Mouse (Mus musculus) left cerebral cortex, postnatal 25 days (tissue): ENCODE measurements around the gene Gstm6. TPM values are rescaled to one million over a fixed set of nuclear protein-coding genes. Genes with fewer than 3 reads are reported as not detected.
A peak's percentile ranks its signal among the peaks of the same experiment; 100 is the strongest.
"Not testable (repeated sequence)": the region's sequence is repeated elsewhere in the genome, so short reads cannot be mapped to it uniquely, and the experiment has no call there.

Experiments
- DNase-seq, 2 experiments: peaks; one replicate each; pipeline ENCODE4 v3.0.0; 2022; ENCODE audit warnings: low spot score in 2 of 2, mixed read lengths in 1 of 2
- intact Hi-C: fragments of 180-260 bp; cut with DNase I; formaldehyde crosslinking; loops from one replicate; pipeline ENCODE4 v1.15.1; 2025
- total RNA-seq, 2 experiments: library from RNA; stranded (reverse); gene quantifications; 2 replicates each; pipeline ENCODE4 v1.2.3; 2021

Gstm6 gene
- total RNA-seq, 2 experiments from 2014 or later: 4.0 to 5.0 TPM

DNA sequence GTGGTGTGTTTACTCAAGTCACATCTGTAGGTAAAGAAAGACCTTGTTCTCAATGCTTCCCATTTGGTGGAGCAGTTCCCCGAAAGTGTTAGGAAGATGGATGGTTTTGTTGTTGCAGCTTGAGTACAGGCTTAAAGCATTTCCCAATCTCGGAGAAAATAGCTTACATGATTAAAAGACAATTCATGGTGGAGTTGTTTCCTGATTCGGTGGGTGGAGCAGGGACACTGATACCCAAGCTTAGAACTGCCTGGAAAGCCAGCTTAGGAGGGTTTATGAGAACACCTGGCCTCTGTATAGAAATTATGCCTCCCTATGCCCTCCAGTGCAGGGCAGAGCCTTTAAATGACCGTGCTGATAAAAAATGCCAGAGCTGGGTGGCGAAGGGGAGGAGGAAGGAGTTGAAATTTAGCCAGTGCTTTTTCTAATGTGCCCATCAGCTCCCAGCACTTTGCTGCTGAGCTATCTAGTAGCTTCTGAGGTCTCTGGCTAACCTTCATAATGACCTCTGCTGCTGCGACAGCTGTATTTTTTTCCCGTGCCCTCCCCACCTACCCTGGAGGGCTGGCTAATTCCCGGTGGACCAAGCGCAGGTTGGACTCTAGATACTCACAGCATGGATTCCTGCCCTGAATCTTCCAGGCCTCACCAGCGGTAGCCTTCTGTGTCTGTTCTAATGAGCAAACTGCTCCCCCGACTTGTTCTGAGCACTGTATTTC, 42.4 kb downstream of the Gstm6 start:
- no peak for DNase-seq
- intact Hi-C loops: no loop called here

GRCm38 (mm10) chr3:107898691-107899090, 44.9 kb downstream of the Gstm6 start:
- intact Hi-C loops: no loop called here
- no peak for DNase-seq

DNA sequence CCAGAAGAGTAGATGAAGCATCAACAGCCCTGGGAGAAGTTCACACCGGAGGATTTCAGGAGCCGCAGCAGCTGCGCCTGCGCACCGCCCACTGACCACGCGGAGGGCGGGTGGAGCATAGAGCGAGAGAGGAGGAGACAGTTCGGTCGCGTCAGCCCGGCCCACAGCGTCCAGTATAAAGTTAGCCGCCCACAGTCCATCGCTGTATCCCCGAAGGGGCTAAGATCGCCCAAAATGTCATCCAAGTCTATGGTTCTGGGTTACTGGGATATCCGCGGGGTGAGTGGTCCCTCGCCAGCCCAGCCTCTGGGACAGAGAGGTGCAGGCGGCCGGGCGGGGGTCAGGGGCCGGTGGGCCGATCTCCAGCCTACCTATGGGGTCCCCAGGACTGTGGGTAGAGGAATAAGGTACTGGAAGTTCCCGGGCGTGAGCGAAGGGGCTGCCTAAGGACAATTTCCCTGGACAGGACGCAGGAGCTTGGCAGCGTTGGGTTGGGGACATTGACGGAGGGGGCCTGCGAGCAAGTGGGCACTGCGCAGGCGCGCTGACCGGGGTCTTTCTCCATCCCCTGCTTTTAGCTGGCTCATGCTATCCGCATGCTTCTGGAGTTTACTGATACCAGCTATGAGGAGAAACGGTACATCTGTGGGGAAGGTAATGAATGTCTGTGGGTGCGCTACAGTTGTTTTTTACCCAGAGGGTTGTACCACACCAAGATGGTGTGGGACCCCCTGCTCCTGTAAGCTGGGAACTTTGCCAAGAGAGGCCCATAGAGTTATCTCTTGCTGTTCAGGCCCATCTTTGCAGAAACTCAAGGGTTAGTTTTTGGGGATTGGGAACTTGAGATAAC, 47.6 kb downstream of the Gstm6 start, which contains the start of gene Gstm5:
Gene Gstm5, plus strand, starts transcription at position 102 of the 850 bp plus-strand sequence.
- peak; percentile 85 to 93 for DNase-seq
- intact Hi-C loops: no loop called here

GRCm38 (mm10) chr3:107895194-107895719, 48.3 kb downstream of the Gstm6 start:
- intact Hi-C loops: no loop called here
- no peak for DNase-seq

DNA sequence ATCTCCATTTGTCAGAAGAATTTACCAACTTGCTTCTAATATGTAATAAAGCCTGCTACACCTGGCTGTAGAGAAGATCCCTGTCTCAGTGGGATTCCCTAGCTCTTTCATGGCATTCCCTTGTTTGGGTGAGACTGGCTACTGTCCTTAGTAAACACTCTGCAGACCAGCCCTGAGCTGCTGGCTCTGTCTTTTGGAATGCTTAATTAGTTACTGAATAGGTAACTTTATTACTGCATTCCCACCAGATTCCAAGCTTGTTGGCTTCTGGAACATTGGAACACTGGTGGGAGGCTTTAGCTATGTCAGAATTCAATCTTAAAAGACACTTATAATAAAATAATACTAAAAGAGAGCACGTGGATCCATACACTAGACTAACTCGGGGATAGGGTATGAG, 54.3 kb downstream of the Gstm6 start:
- DNase-seq, intact Hi-C loops: not testable (repeated sequence)

Other genes starting within 250 kb of the Gstm6 start
- gene Ahcyl1, start 247.2 kb downstream of the Gstm6 start, total RNA-seq: 100 to 1,000 TPM; 324 to 332 TPM
- gene Csf1, start 183.3 kb downstream of the Gstm6 start, total RNA-seq: 10 to 100 TPM; 10.7 to 11.2 TPM
- not detected for gene Eps8l3, start 66.5 kb downstream of the Gstm6 start, total RNA-seq
- 100 to 1,000 TPM; 234 to 260 TPM for gene Gstm5, start 47.9 kb downstream of the Gstm6 start, total RNA-seq
- 10 to 100 TPM; 89.9 to 93.5 TPM for gene Gstm7, start 11.9 kb downstream of the Gstm6 start, total RNA-seq
- not detected for gene Gstm3, start 25.5 kb upstream of the Gstm6 start, total RNA-seq
- gene Gstm2, start 42.7 kb upstream of the Gstm6 start, total RNA-seq: 1 to 10 TPM; 3.1 to 4.3 TPM
- gene Gstm1, start 74.2 kb upstream of the Gstm6 start, total RNA-seq: 100 to 1,000 TPM; 225 to 239 TPM
- 10 to 100 TPM in 1 of 2 experiments, 1 to 10 TPM in 1; 9.1 to 10.7 TPM for gene Gstm4, start 101.1 kb upstream of the Gstm6 start, total RNA-seq
- gene Ampd2, start 142.9 kb upstream of the Gstm6 start, total RNA-seq: 10 to 100 TPM; 48.1 to 50.3 TPM
- not detected for gene Gnat2, start 149.0 kb upstream of the Gstm6 start, total RNA-seq
- 10 to 100 TPM; 25.6 to 27.7 TPM for gene Gnai3, start 202.4 kb upstream of the Gstm6 start, total RNA-seq
- gene Gpr61, start 211.1 kb upstream of the Gstm6 start, total RNA-seq: 10 to 100 TPM; 18.1 to 19.4 TPM
- gene Amigo1, start 242.6 kb upstream of the Gstm6 start, total RNA-seq: 10 to 100 TPM; 68.7 to 72.9 TPM